Mouse (Mus musculus) gastrocnemius, postnatal 14 days (tissue): Measurements from ENCODE around the gene Ankrd52. TPM values are rescaled to one million over a fixed set of nuclear protein-coding genes. Genes with fewer than 3 reads are reported as not detected.
A peak's percentile ranks its signal among the peaks of the same experiment; 100 is the strongest.
"Not testable (repeated sequence)": the region's sequence is repeated elsewhere in the genome, so short reads cannot be mapped to it uniquely, and the experiment has no call there.

Experiments used
- DNase-seq: peaks from one replicate; pipeline ENCODE4 v3.0.0; 2021; ENCODE audit warnings: mixed read lengths
- intact Hi-C: fragments of 180-260 bp; cut with DNase I; formaldehyde crosslinking; loops from one replicate; pipeline ENCODE4 v1.15.1; 2025; ENCODE audit warnings: low total_unique reads
- long read RNA-seq, 2 experiments: library from polyadenylated mRNA; stranded (forward); transcript quantifications; one replicate each; pipeline ENCODE4 v2.0.0; 2021
- total RNA-seq, 2 experiments: library from RNA; stranded (reverse); gene quantifications; 2 replicates each; pipeline ENCODE4 v1.2.3; 2021

Ankrd52 gene
- total RNA-seq: 10 to 100 TPM; 53.7 to 54.8 TPM
- long read RNA-seq, experiment 1, full-length matches to known transcripts: 2 of 6 reads
- long read RNA-seq, experiment 1, partial matches to known transcripts: 0 of 6 reads
- long read RNA-seq, experiment 1, other reads (novel, unspliced or antisense): 4 of 6 reads
- long read RNA-seq, experiment 2, full-length matches to known transcripts: 3 of 4 reads
- long read RNA-seq, experiment 2, partial matches to known transcripts: 0 of 4 reads
- long read RNA-seq, experiment 2, other reads (novel, unspliced or antisense): 1 of 4 reads

GRCm38 (mm10) chr10:128376455-128377211 is at the start of gene Ankrd52:
Gene Ankrd52, plus strand, starts transcription at chr10:128377115.
- peak; percentile 91 for DNase-seq
- intact Hi-C loops: no loop called here

- intact Hi-C loops: no loop called here
- no peak for DNase-seq
These were observed 49.3 kb upstream of the Ankrd52 start for GRCm38 (mm10) chr10:128327610-128328009.

GRCm38 (mm10) chr10:128332358-128333249 is 44.3 kb upstream of the Ankrd52 start:
- DNase-seq: not testable (repeated sequence)
- intact Hi-C loops: loop anchor here (5.0 kb wide), 1 partner anchor 125 kb away; the partner anchor contains the start of gene Smarcc2

- DNase-seq: peak; percentile 73
- intact Hi-C loops: no loop called here
These were observed 41.3 kb upstream of the Ankrd52 start for GRCm38 (mm10) chr10:128335582-128335981.

- no peak for DNase-seq
- intact Hi-C loops: no loop called here
These were observed 40.7 kb upstream of the Ankrd52 start for GRCm38 (mm10) chr10:128336195-128336594.

GRCm38 (mm10) chr10:128336597-128336996 is 40.3 kb upstream of the Ankrd52 start:
- intact Hi-C loops: no loop called here
- no peak for DNase-seq

GRCm38 (mm10) chr10:128337306-128338181 is 39.4 kb upstream of the Ankrd52 start, which contains the start of gene Cs:
Gene Cs, plus strand, starts transcription at chr10:128337734.
- peak; percentile 98 for DNase-seq
- intact Hi-C loops: no loop called here

- intact Hi-C loops: no loop called here
- DNase-seq: no peak
These were observed 38.5 kb upstream of the Ankrd52 start for GRCm38 (mm10) chr10:128338415-128338814.

GRCm38 (mm10) chr10:128338948-128339347 is 38.0 kb upstream of the Ankrd52 start:
- intact Hi-C loops: no loop called here
- DNase-seq: no peak

- no peak for DNase-seq
- intact Hi-C loops: no loop called here
These were observed 36.7 kb upstream of the Ankrd52 start for GRCm38 (mm10) chr10:128340257-128340656.

- DNase-seq: no peak
These were observed 33.5 kb upstream of the Ankrd52 start for GRCm38 (mm10) chr10:128343436-128343835.

GRCm38 (mm10) chr10:128344568-128345275 is 32.2 kb upstream of the Ankrd52 start:
- intact Hi-C loops: no loop called here
- peak; percentile 78 for DNase-seq

More at GRCm38 (mm10) chr10:128343436-128343835, 33.5 kb upstream of the Ankrd52 start:
- intact Hi-C loops: no loop called here

GRCm38 (mm10) chr10:128347541-128347940 is 29.4 kb upstream of the Ankrd52 start:
- no peak for DNase-seq
- intact Hi-C loops: no loop called here

- peak; percentile 49 for DNase-seq
- intact Hi-C loops: no loop called here
These were observed 18.1 kb upstream of the Ankrd52 start for GRCm38 (mm10) chr10:128358796-128359195.

GRCm38 (mm10) chr10:128359226-128359625 is 17.7 kb upstream of the Ankrd52 start:
- intact Hi-C loops: no loop called here
- no peak for DNase-seq

- intact Hi-C loops: no loop called here
- DNase-seq: no peak
These were observed 15.1 kb upstream of the Ankrd52 start for GRCm38 (mm10) chr10:128361836-128362235.

- intact Hi-C loops: no loop called here
- no peak for DNase-seq
These were observed 14.3 kb upstream of the Ankrd52 start for GRCm38 (mm10) chr10:128362568-128362967.

- intact Hi-C loops: loop anchor here (5.0 kb wide), 1 partner anchor 89 kb away; the partner anchor contains the start of gene Smarcc2
- no peak for DNase-seq
These were observed 9.0 kb upstream of the Ankrd52 start for GRCm38 (mm10) chr10:128367899-128368401.
